In genomic region chr9:59071220-59071977, GRCm38 (mm10) we compare ENCODE assay signal across 8 mouse cellular contexts. TPM values are rescaled to one million over a fixed set of nuclear protein-coding genes. Genes with fewer than 3 reads are reported as not detected.
A peak's percentile ranks its signal among the peaks of the same experiment; 100 is the strongest.
DNase-seq lines count a peak whose midpoint lies in the region; ATAC-seq lines count a peak whose summit lies in the region.

No protein-coding gene starts in this region.

- DNase-seq in kidney, adult 11 months, result no peak
- no peak for DNase-seq in embryonic facial prominence, embryonic 10.5 days (ENCODE audit: low spot score)
- DNase-seq in heart, postnatal 10 days, result peak; percentile 60 to 63
- no peak for DNase-seq in urinary bladder, postnatal 10 days (ENCODE audit: low spot score)
- DNase-seq in cerebellum, postnatal 4 days (ENCODE audit: low spot score in 2 of 2), result no peak
- no peak for DNase-seq in right cerebral cortex, postnatal 4 days

- H3K4me2 ChIP-seq in kidney, embryonic 16.5 days (replicated peaks; ENCODE audit: low read depth, low read length), result peak overlapping the region; percentile 42
- H3K4me2 ChIP-seq in neural tube, embryonic 15.5 days, result peak overlapping the region; percentile 48

- intact Hi-C loops in heart, postnatal 10 days (cut with DNase I), result no loop called here

- no peak overlapping the region for H3K27ac ChIP-seq in kidney, embryonic 16.5 days (ENCODE audit: low read length)
- H3K27ac ChIP-seq in embryonic facial prominence, embryonic 10.5 days (replicated peaks), result peak overlapping the region; percentile 10; the same call in 1 of the 2 replicates
- H3K27ac ChIP-seq in neural tube, embryonic 15.5 days (replicated peaks), result peak overlapping the region; percentile 54; the same call in 1 of the 2 replicates

- H3K27me3 ChIP-seq in kidney, embryonic 16.5 days (ENCODE audit: insufficient read depth, low read length), result no peaks in the 10 kb centered on the region
- 0 out of 2 replicates have a peak, but pooled peaks cover 4% of the 10 kb centered on the region for H3K27me3 ChIP-seq in embryonic facial prominence, embryonic 10.5 days (replicated peaks; ENCODE audit: low read depth, poor library complexity, severe bottlenecking)
- H3K27me3 ChIP-seq in neural tube, embryonic 15.5 days (replicated peaks), result no peaks in the 10 kb centered on the region

- H3K9me3 ChIP-seq in kidney, embryonic 16.5 days (ENCODE audit: low read length), result no peaks in the 10 kb centered on the region
- H3K9me3 ChIP-seq in embryonic facial prominence, embryonic 10.5 days, result no peaks in the 10 kb centered on the region
- H3K9me3 ChIP-seq in neural tube, embryonic 15.5 days (replicated peaks), result no peaks in the 10 kb centered on the region

- H3K36me3 ChIP-seq in kidney, embryonic 16.5 days (ENCODE audit: insufficient read depth, low read length), result no peaks in the 10 kb centered on the region
- H3K36me3 ChIP-seq in embryonic facial prominence, embryonic 10.5 days (replicated peaks), result no peaks in the 10 kb centered on the region
- no peaks in the 10 kb centered on the region for H3K36me3 ChIP-seq in neural tube, embryonic 15.5 days

- no peak overlapping the region for H3K9ac ChIP-seq in kidney, embryonic 16.5 days (replicated peaks; ENCODE audit: low read length)
- no peak overlapping the region for H3K9ac ChIP-seq in neural tube, embryonic 15.5 days (replicated peaks)

- peaks cover 16% of the 10 kb centered on the region for H3K4me1 ChIP-seq in kidney, embryonic 16.5 days (ENCODE audit: insufficient read depth, low read length)
- peaks cover 42% of the 10 kb centered on the region for H3K4me1 ChIP-seq in embryonic facial prominence, embryonic 10.5 days
- H3K4me1 ChIP-seq in neural tube, embryonic 15.5 days, result peaks cover 38% of the 10 kb centered on the region

- no peak overlapping the region for H3K4me3 ChIP-seq in kidney, embryonic 16.5 days (ENCODE audit: low read length)
- H3K4me3 ChIP-seq in embryonic facial prominence, embryonic 10.5 days, result no peak overlapping the region
- no peak overlapping the region for H3K4me3 ChIP-seq in neural tube, embryonic 15.5 days (replicated peaks)

- 35% methylated on average over 7 of the region's 7 CpGs for WGBS in kidney, embryonic 16.5 days
- 64% methylated on average over 7 of the region's 7 CpGs for WGBS in embryonic facial prominence, embryonic 10.5 days
- WGBS in neural tube, embryonic 15.5 days, result 50% methylated on average over 7 of the region's 7 CpGs

- ATAC-seq in kidney, embryonic 16.5 days (ENCODE audit: low FRiP score, low TSS enrichment), result peak; percentile 19; the same call in 1 of the 2 replicates
- peak; percentile 47; the same call in 1 of the 2 replicates for ATAC-seq in neural tube, embryonic 15.5 days (ENCODE audit: low FRiP score)

RNA-seq across cellular contexts. Expression of gene Neo1, which starts 35.2 kb away (rescaled TPM):
- polyA plus RNA-seq in kidney, embryonic 16.5 days (2015; fragmentation: Nextera tagmentation; extraction: Ambion mirVana), result 31.5 and 33.2 TPM in 2 replicates
- 34.4 and 36.8 TPM in 2 replicates for polyA plus RNA-seq in embryonic facial prominence, embryonic 10.5 days (2016; fragmentation: Nextera tagmentation; extraction: Ambion mirVana)
- 10 to 100 TPM; 55.7 to 68.3 TPM for total RNA-seq in heart, postnatal 10 days (2021)
- polyA plus RNA-seq in neural tube, embryonic 15.5 days (2015; fragmentation: Nextera tagmentation; extraction: Ambion mirVana), result 40.8 and 44.1 TPM in 2 replicates

Comparison
In these comparisons a context has a peak if more than half of its experiments do, and no peak if none do; other contexts are left out.
1. DNase-seq: peak in heart, postnatal 10 days (2 of 2); none in kidney, adult 11 months (single experiment), embryonic facial prominence, embryonic 10.5 days (single experiment), urinary bladder, postnatal 10 days (single experiment), cerebellum, postnatal 4 days (0 of 2) and right cerebral cortex, postnatal 4 days (single experiment).